Mouse (Mus musculus) bone marrow, adult 2 months (tissue): ENCODE results near the gene Rmdn2. TPM values are rescaled to one million over a fixed set of nuclear protein-coding genes. Genes with fewer than 3 reads are reported as not detected.

Source experiments
- H3K27ac ChIP-seq: fragments of 200-500 bp; 2 replicates; pipeline ENCODE4 v1.5.1; 2012; ENCODE audit warnings: low read depth, mild to moderate bottlenecking, control low read depth, inconsistent platforms, low read length; ENCODE audit not compliant: control insufficient read depth, poor library complexity, insufficient read depth
- H3K4me1 ChIP-seq: fragments of 200-500 bp; 2 replicates; pipeline ENCODE4 v1.6.1; 2011; ENCODE audit warnings: low read length; ENCODE audit not compliant: control insufficient read depth, insufficient read depth
- H3K4me3 ChIP-seq: fragments of 200-500 bp; replicated peaks from 2 replicates; pipeline ENCODE3; 2011; ENCODE audit warnings: mild to moderate bottlenecking, low read depth, low read length, control low read depth; ENCODE audit not compliant: control insufficient read depth
- CTCF ChIP-seq: fragments of 200-500 bp; IDR thresholded peaks from 2 replicates; pipeline ENCODE4 v1.5.1; 2011; ENCODE audit warnings: low read length, control low read depth; ENCODE audit not compliant: control insufficient read depth, insufficient read depth
- POLR2A ChIP-seq: fragments of 200-500 bp; IDR thresholded peaks from 2 replicates; pipeline ENCODE4 v1.6.1; 2011; ENCODE audit warnings: low read depth, mild to moderate bottlenecking, control low read depth, low read length, borderline replicate concordance; ENCODE audit not compliant: control insufficient read depth
- WGBS: fragments of 180-500 bp; shearing (Covaris S2); methylation state at CpG from one replicate; pipeline ENCODE4 v1.1.7; 2018; 5-methylcytosine and 5-hydroxymethylcytosine counted together
- polyA plus RNA-seq: library from polyadenylated mRNA; stranded (reverse); fragments of >200 nt; gene quantifications from 2 replicates; pipeline ENCODE4 v1.2.4, GENCODE M21; 2011; ENCODE audit warnings: low replicate concordance; ENCODE audit not compliant: missing spikeins, insufficient read depth, insufficient read length

The Rmdn2 gene
- polyA plus RNA-seq, 1 experiment = not detected

GRCm38 (mm10) chr17:79728585-79729503, 117.2 kb downstream of the Rmdn2 start:
- no peaks in the 10 kb centered on the region for H3K4me1 ChIP-seq

GRCm38 (mm10) chr17:79730988-79731387, 119.3 kb downstream of the Rmdn2 start:
- no peak for TF ChIP-seq CTCF
- TF ChIP-seq POLR2A = no peak
- 69% methylated on average over 8 of the region's 8 CpGs for WGBS
- no peaks in the 10 kb centered on the region for H3K4me1 ChIP-seq
- H3K27ac ChIP-seq = no peak overlapping the region
- H3K4me3 ChIP-seq = no peak overlapping the region

More at GRCm38 (mm10) chr17:79728585-79729503, 117.2 kb downstream of the Rmdn2 start:
- Histone ChIP-seq H3K4me3 (no peak overlapping the region), H3K27ac (no peak overlapping the region)
- TF ChIP-seq POLR2A (no peak), CTCF (no peak)
- 47% methylated on average over 16 of the region's 16 CpGs for WGBS

- Histone ChIP-seq H3K27ac (no peak overlapping the region), H3K4me3 (no peak overlapping the region), H3K4me1 (no peaks in the 10 kb centered on the region)
- TF ChIP-seq POLR2A = no peak
- WGBS = 69% methylated on average over 4 of the region's 4 CpGs
Observed at GRCm38 (mm10) chr17:79733039-79733438, 121.4 kb downstream of the Rmdn2 start.

- 70% methylated on average over 3 of the region's 3 CpGs for WGBS
- Histone ChIP-seq H3K4me3 (no peak overlapping the region), H3K27ac (no peak overlapping the region), H3K4me1 (no peaks in the 10 kb centered on the region)
- TF ChIP-seq CTCF (no peak), POLR2A (no peak)
Observed at GRCm38 (mm10) chr17:79737598-79737997, 125.9 kb downstream of the Rmdn2 start.

- WGBS = 65% methylated on average over 5 of the region's 5 CpGs
- Histone ChIP-seq H3K27ac (no peak overlapping the region), H3K4me1 (no peaks in the 10 kb centered on the region), H3K4me3 (no peak overlapping the region)
- no peak for TF ChIP-seq CTCF
- no peak for TF ChIP-seq POLR2A
Observed at GRCm38 (mm10) chr17:79738847-79739498, 127.3 kb downstream of the Rmdn2 start.

GRCm38 (mm10) chr17:79742635-79743034, 131.0 kb downstream of the Rmdn2 start:
- TF ChIP-seq POLR2A = no peak
- TF ChIP-seq CTCF = no peak
- 88% methylated on average over 5 of the region's 5 CpGs for WGBS
- Histone ChIP-seq H3K27ac (no peak overlapping the region), H3K4me1 (no peaks in the 10 kb centered on the region), H3K4me3 (no peak overlapping the region)

Other genes with a start within 250 kb of the Rmdn2 start
- gene Cyp1b1, start 103.2 kb downstream of the Rmdn2 start, polyA plus RNA-seq = 1.1 and 4.2 TPM in 2 replicates